Mouse (Mus musculus): ENCODE data around the gene Epha3.

The Epha3 gene

GRCm38 (mm10) chr16:63510069-63510468, 353.9 kb downstream of the Epha3 start:
- no peak for DNase-seq (ENCODE audit: inconsistent age in 2 of 2, low spot score in 1 of 2)

- no peak for DNase-seq (ENCODE audit: inconsistent age in 2 of 2, low spot score in 1 of 2)
Observed at GRCm38 (mm10) chr16:63506437-63506836, 357.5 kb downstream of the Epha3 start.

GRCm38 (mm10) chr16:63501456-63501855, 362.5 kb downstream of the Epha3 start:
- DNase-seq (ENCODE audit: inconsistent age in 2 of 2, low spot score in 1 of 2), result no peak

- no peak for DNase-seq (ENCODE audit: inconsistent age in 2 of 2, low spot score in 1 of 2)
Observed at GRCm38 (mm10) chr16:63500975-63501393, 363.0 kb downstream of the Epha3 start.

Measured in adrenal gland, adult (tissue).